Mouse (Mus musculus) left cerebral cortex, postnatal 36 days (tissue): ENCODE results near the gene Rab3gap2. TPM values are rescaled to one million over a fixed set of nuclear protein-coding genes. Genes with fewer than 3 reads are reported as not detected.

ENCODE experiments used
- DNase-seq, 2 experiments: peaks; one replicate each; pipeline ENCODE4 v3.0.0; 2021 to 2022; ENCODE audit warnings: low spot score in 2 of 2, mixed read lengths in 1 of 2
- intact Hi-C: fragments of 180-260 bp; cut with DNase I; formaldehyde crosslinking; loops from one replicate; pipeline ENCODE4 v1.15.1; 2025
- total RNA-seq, 2 experiments: library from RNA; stranded (reverse); gene quantifications; 2 replicates each; pipeline ENCODE4 v1.2.3; 2021

Rab3gap2 gene
- total RNA-seq, 2 experiments from 2014 or later = 67.6 to 79.7 TPM

- DNase-seq = no peak
- intact Hi-C loops = no loop called here
These were observed 71.1 kb downstream of the Rab3gap2 start for GRCm38 (mm10) chr1:185274819-185275545.

GRCm38 (mm10) chr1:185275976-185276375 lies 72.1 kb downstream of the Rab3gap2 start:
- intact Hi-C loops = no loop called here
- DNase-seq = no peak

- intact Hi-C loops = no loop called here
- DNase-seq = no peak
These were observed 73.1 kb downstream of the Rab3gap2 start for GRCm38 (mm10) chr1:185277022-185277421.

- intact Hi-C loops = no loop called here
- no peak for DNase-seq
These were observed 75.4 kb downstream of the Rab3gap2 start for GRCm38 (mm10) chr1:185279288-185279687.

- intact Hi-C loops = no loop called here
- DNase-seq = no peak
These were observed 76.7 kb downstream of the Rab3gap2 start for GRCm38 (mm10) chr1:185280616-185281015.

GRCm38 (mm10) chr1:185282846-185283245 lies 78.9 kb downstream of the Rab3gap2 start:
- no peak for DNase-seq
- intact Hi-C loops = no loop called here

GRCm38 (mm10) chr1:185283247-185283646 lies 79.3 kb downstream of the Rab3gap2 start:
- no peak for DNase-seq
- intact Hi-C loops = no loop called here

GRCm38 (mm10) chr1:185284740-185285139 lies 80.8 kb downstream of the Rab3gap2 start:
- intact Hi-C loops = no loop called here
- DNase-seq = no peak

- no peak for DNase-seq
- intact Hi-C loops = no loop called here
These were observed 81.3 kb downstream of the Rab3gap2 start for GRCm38 (mm10) chr1:185285171-185285570.

- DNase-seq = no peak
- intact Hi-C loops = no loop called here
These were observed 83.1 kb downstream of the Rab3gap2 start for GRCm38 (mm10) chr1:185287066-185287465.

- intact Hi-C loops = no loop called here
- DNase-seq = no peak
These were observed 85.3 kb downstream of the Rab3gap2 start for GRCm38 (mm10) chr1:185289231-185289630.

GRCm38 (mm10) chr1:185291336-185291735 lies 87.4 kb downstream of the Rab3gap2 start:
- intact Hi-C loops = no loop called here
- no peak for DNase-seq

- intact Hi-C loops = no loop called here
- no peak for DNase-seq
These were observed 88.9 kb downstream of the Rab3gap2 start for GRCm38 (mm10) chr1:185292646-185293360.

GRCm38 (mm10) chr1:185296850-185297249 lies 92.9 kb downstream of the Rab3gap2 start:
- DNase-seq = no peak
- intact Hi-C loops = no loop called here

GRCm38 (mm10) chr1:185298496-185298895 lies 94.6 kb downstream of the Rab3gap2 start:
- DNase-seq = no peak
- intact Hi-C loops = no loop called here

- DNase-seq = no peak
- intact Hi-C loops = no loop called here
These were observed 98.9 kb downstream of the Rab3gap2 start for GRCm38 (mm10) chr1:185302816-185303215.

- intact Hi-C loops = no loop called here
- DNase-seq = no peak
These were observed 102.9 kb downstream of the Rab3gap2 start for GRCm38 (mm10) chr1:185306836-185307235.

GRCm38 (mm10) chr1:185307645-185308044 lies 103.7 kb downstream of the Rab3gap2 start:
- intact Hi-C loops = no loop called here
- no peak for DNase-seq

- no peak for DNase-seq
- intact Hi-C loops = no loop called here
These were observed 104.4 kb downstream of the Rab3gap2 start for GRCm38 (mm10) chr1:185308334-185308733.

- intact Hi-C loops = no loop called here
- no peak for DNase-seq
These were observed 105.0 kb downstream of the Rab3gap2 start for GRCm38 (mm10) chr1:185308908-185309307.

- intact Hi-C loops = no loop called here
- DNase-seq = no peak
These were observed 108.0 kb downstream of the Rab3gap2 start for GRCm38 (mm10) chr1:185311949-185312348.
